Mouse (Mus musculus) adrenal gland, postnatal 10 days (tissue): Measurements from ENCODE around the gene Foxn3. TPM values are rescaled to one million over a fixed set of nuclear protein-coding genes. Genes with fewer than 3 reads are reported as not detected.
A peak's percentile ranks its signal among the peaks of the same experiment; 100 is the strongest.
"Not testable (repeated sequence)": the region's sequence is repeated elsewhere in the genome, so short reads cannot be mapped to it uniquely, and the experiment has no call there.

ENCODE experiments used
- DNase-seq: peaks from one replicate; pipeline ENCODE4 v3.0.0; 2021; ENCODE audit warnings: mixed read lengths
- total RNA-seq, 2 experiments: library from RNA; stranded (reverse); gene quantifications; 2 replicates each; pipeline ENCODE4 v1.2.3; 2021

The Foxn3 gene
- total RNA-seq, 2 experiments from 2014 or later: 77.7 to 98.2 TPM

GRCm38 (mm10) chr12:99216341-99216761 is 347.0 kb downstream of the Foxn3 start:
- no peak for DNase-seq

- no peak for DNase-seq
Observed at GRCm38 (mm10) chr12:99215521-99216255, 347.7 kb downstream of the Foxn3 start.

GRCm38 (mm10) chr12:99214098-99214497 is 349.3 kb downstream of the Foxn3 start:
- peak; percentile 48 for DNase-seq

GRCm38 (mm10) chr12:99213218-99213617 is 350.2 kb downstream of the Foxn3 start:
- DNase-seq: no peak

GRCm38 (mm10) chr12:99209801-99210200 is 353.6 kb downstream of the Foxn3 start:
- no peak for DNase-seq

GRCm38 (mm10) chr12:99208251-99208650 is 355.1 kb downstream of the Foxn3 start:
- peak; percentile 46 for DNase-seq

GRCm38 (mm10) chr12:99207014-99207612 is 356.3 kb downstream of the Foxn3 start:
- DNase-seq: no peak

- DNase-seq: no peak
Observed at GRCm38 (mm10) chr12:99205734-99206133, 357.6 kb downstream of the Foxn3 start.

GRCm38 (mm10) chr12:99199124-99199483 is 364.3 kb downstream of the Foxn3 start:
- no peak for DNase-seq

GRCm38 (mm10) chr12:99198428-99199123 is 364.8 kb downstream of the Foxn3 start:
- DNase-seq: no peak

GRCm38 (mm10) chr12:99197031-99197430 is 366.4 kb downstream of the Foxn3 start:
- no peak for DNase-seq

- no peak for DNase-seq
Observed at GRCm38 (mm10) chr12:99195655-99196054, 367.7 kb downstream of the Foxn3 start.

- not testable (repeated sequence) for DNase-seq
Observed at GRCm38 (mm10) chr12:99194120-99194519, 369.3 kb downstream of the Foxn3 start.

- peak; percentile 42 for DNase-seq
Observed at GRCm38 (mm10) chr12:99187671-99188070, 375.7 kb downstream of the Foxn3 start.

GRCm38 (mm10) chr12:99186239-99186638 is 377.1 kb downstream of the Foxn3 start:
- no peak for DNase-seq

- DNase-seq: no peak
Observed at GRCm38 (mm10) chr12:99183261-99183792, 380.1 kb downstream of the Foxn3 start.

GRCm38 (mm10) chr12:99182338-99182737 is 381.0 kb downstream of the Foxn3 start:
- DNase-seq: no peak

- DNase-seq: no peak
Observed at GRCm38 (mm10) chr12:99180234-99180824, 383.1 kb downstream of the Foxn3 start.

- no peak for DNase-seq
Observed at GRCm38 (mm10) chr12:99174979-99175621, 388.3 kb downstream of the Foxn3 start.

GRCm38 (mm10) chr12:99172170-99172569 is 391.2 kb downstream of the Foxn3 start:
- DNase-seq: no peak

GRCm38 (mm10) chr12:99169925-99170324 is 393.5 kb downstream of the Foxn3 start:
- DNase-seq: no peak

- no peak for DNase-seq
Observed at GRCm38 (mm10) chr12:99166091-99166490, 397.3 kb downstream of the Foxn3 start.
